Mouse (Mus musculus) kidney, embryonic 14.5 days (tissue): Measurements from ENCODE around the gene Tmem59. TPM values are rescaled to one million over a fixed set of nuclear protein-coding genes. Genes with fewer than 3 reads are reported as not detected.

Source experiments
- ATAC-seq: fragments of 200-750 bp; cut with Nextera tagmentation; 2 replicates; pipeline ENCODE4 v1.8.0; 2017; ENCODE audit warnings: moderate number of reproducible peaks, mild to moderate bottlenecking, moderate TSS enrichment, moderate library complexity; ENCODE audit not compliant: low FRiP score, low TSS enrichment
- H3K27ac ChIP-seq: fragments of 300-500 bp; sonication (generic); 2 replicates; pipeline ENCODE4 v1.5.1; 2014; ENCODE audit warnings: low read depth, mild to moderate bottlenecking, low read length, moderate library complexity, mixed read lengths
- H3K27me3 ChIP-seq: fragments of 300-500 bp; sonication (generic); 2 replicates; pipeline ENCODE4 v1.6.1; 2014; ENCODE audit warnings: mild to moderate bottlenecking, low read length; ENCODE audit not compliant: control insufficient read depth, insufficient read depth
- H3K36me3 ChIP-seq: fragments of 300-500 bp; sonication (generic); 2 replicates; pipeline ENCODE4 v1.6.1; 2014; ENCODE audit warnings: low read length, mixed read lengths; ENCODE audit not compliant: control insufficient read depth, insufficient read depth
- H3K4me1 ChIP-seq: fragments of 300-500 bp; sonication (generic); 2 replicates; pipeline ENCODE4 v1.6.1; 2014; ENCODE audit warnings: low read length, mixed read lengths; ENCODE audit not compliant: control insufficient read depth, insufficient read depth
- H3K4me2 ChIP-seq: fragments of 300-500 bp; sonication (generic); replicated peaks from 2 replicates; pipeline ENCODE4 v1.6.1; 2014; ENCODE audit warnings: low read depth, mild to moderate bottlenecking, low read length
- H3K4me3 ChIP-seq: fragments of 300-500 bp; sonication (generic); 2 replicates; pipeline ENCODE4 v1.5.1; 2014; ENCODE audit warnings: mild to moderate bottlenecking, low read length
- H3K9ac ChIP-seq: fragments of 300-500 bp; sonication (generic); 2 replicates; pipeline ENCODE4 v1.6.1; 2014; ENCODE audit warnings: low read depth, mild to moderate bottlenecking, low read length, moderate library complexity
- H3K9me3 ChIP-seq: fragments of 300-500 bp; sonication (generic); 2 replicates; pipeline ENCODE4 v1.6.1; 2016; ENCODE audit warnings: low read length; ENCODE audit not compliant: control insufficient read depth
- WGBS: fragments of 180-500 bp; shearing (Covaris S2); extraction: QIAGEN DNeasy Blood & Tissue Kit; methylation state at CpG from one replicate; pipeline ENCODE4 v1.1.7; 2014; 5-methylcytosine and 5-hydroxymethylcytosine counted together
- polyA plus RNA-seq: library from polyadenylated mRNA; unstranded; fragments of >200 nt; fragmentation: Nextera tagmentation; extraction: Ambion mirVana; gene quantifications from 2 replicates; pipeline ENCODE4 v1.2.1, GENCODE M21; 2014

Tmem59 gene
- polyA plus RNA-seq, 1 experiment from 2014 or later = 420 TPM

GRCm38 (mm10) chr4:107211936-107212335 lies 33.7 kb downstream of the Tmem59 start:
- Histone ChIP-seq H3K9ac (no peak overlapping the region), H3K4me1 (peaks cover 4% of the 10 kb centered on the region; the same call in 1 of the 2 replicates), H3K36me3 (no peaks in the 10 kb centered on the region; the same call in 1 of the 2 replicates), H3K4me3 (no peak overlapping the region), H3K9me3 (no peaks in the 10 kb centered on the region), H3K4me2 (no peak overlapping the region), H3K27me3 (no peaks in the 10 kb centered on the region), H3K27ac (no peak overlapping the region)
- no peak for ATAC-seq
- 87% methylated on average over 5 of the region's 5 CpGs for WGBS

- Histone ChIP-seq H3K4me3 (no peak overlapping the region), H3K9me3 (no peaks in the 10 kb centered on the region), H3K36me3 (no peaks in the 10 kb centered on the region; the same call in 1 of the 2 replicates), H3K27ac (no peak overlapping the region), H3K4me2 (no peak overlapping the region), H3K4me1 (peaks cover 4% of the 10 kb centered on the region; the same call in 1 of the 2 replicates), H3K9ac (no peak overlapping the region), H3K27me3 (no peaks in the 10 kb centered on the region)
- ATAC-seq = no peak
- 61% methylated on average over 12 of the region's 12 CpGs for WGBS
Measured at GRCm38 (mm10) chr4:107213279-107214011, 35.2 kb downstream of the Tmem59 start.

- Histone ChIP-seq H3K9ac (no peak overlapping the region), H3K27me3 (no peaks in the 10 kb centered on the region), H3K4me2 (no peak overlapping the region), H3K27ac (no peak overlapping the region), H3K4me1 (no peaks in the 10 kb centered on the region; the same call in 1 of the 2 replicates), H3K4me3 (no peak overlapping the region), H3K9me3 (no peaks in the 10 kb centered on the region), H3K36me3 (no peaks in the 10 kb centered on the region)
- no peak for ATAC-seq
- 88% methylated on average over 9 of the region's 9 CpGs for WGBS
Measured at GRCm38 (mm10) chr4:107217574-107217973, 39.4 kb downstream of the Tmem59 start.

GRCm38 (mm10) chr4:107221524-107221923 lies 43.3 kb downstream of the Tmem59 start:
- ATAC-seq = no peak
- Histone ChIP-seq H3K27ac (no peak overlapping the region), H3K4me3 (no peak overlapping the region), H3K9ac (no peak overlapping the region), H3K4me2 (no peak overlapping the region), H3K36me3 (no peaks in the 10 kb centered on the region), H3K4me1 (no peaks in the 10 kb centered on the region), H3K27me3 (no peaks in the 10 kb centered on the region), H3K9me3 (no peaks in the 10 kb centered on the region)
- WGBS = 92% methylated on average over 5 of the region's 5 CpGs

GRCm38 (mm10) chr4:107223225-107224204 lies 45.3 kb downstream of the Tmem59 start:
- no peaks in the 10 kb centered on the region for H3K36me3 ChIP-seq
- no peaks in the 10 kb centered on the region for H3K9me3 ChIP-seq
- H3K4me2 ChIP-seq = no peak overlapping the region
- no peak overlapping the region for H3K9ac ChIP-seq
- WGBS = 73% methylated on average over 11 of the region's 11 CpGs
- ATAC-seq = peak; percentile 32; the same call in 1 of the 2 replicates
- no peak overlapping the region for H3K27ac ChIP-seq
- H3K4me1 ChIP-seq = no peaks in the 10 kb centered on the region
- H3K4me3 ChIP-seq = no peak overlapping the region
- H3K27me3 ChIP-seq = no peaks in the 10 kb centered on the region

GRCm38 (mm10) chr4:107226313-107226712 lies 48.1 kb downstream of the Tmem59 start:
- ATAC-seq = no peak
- Histone ChIP-seq H3K36me3 (peaks cover under 1% of the 10 kb centered on the region; the same call in 1 of the 2 replicates), H3K9me3 (no peaks in the 10 kb centered on the region), H3K9ac (no peak overlapping the region), H3K4me1 (no peaks in the 10 kb centered on the region), H3K4me3 (no peak overlapping the region), H3K27me3 (no peaks in the 10 kb centered on the region), H3K27ac (no peak overlapping the region), H3K4me2 (no peak overlapping the region)
- 94% methylated on average over 2 of the region's 2 CpGs for WGBS

GRCm38 (mm10) chr4:107232219-107232618 lies 54.0 kb downstream of the Tmem59 start:
- no peak overlapping the region for H3K27ac ChIP-seq
- no peak for ATAC-seq
- WGBS = 60% methylated on average over 3 of the region's 3 CpGs

GRCm38 (mm10) chr4:107238253-107238652 lies 60.1 kb downstream of the Tmem59 start:
- Histone ChIP-seq H3K4me3 (no peak overlapping the region), H3K4me2 (no peak overlapping the region), H3K4me1 (no peaks in the 10 kb centered on the region), H3K36me3 (peaks cover 87% of the 10 kb centered on the region), H3K9me3 (no peaks in the 10 kb centered on the region), H3K27me3 (no peaks in the 10 kb centered on the region), H3K9ac (no peak overlapping the region), H3K27ac (no peak overlapping the region)
- ATAC-seq = no peak
- WGBS = 94% methylated on average over 2 of the region's 2 CpGs

More at GRCm38 (mm10) chr4:107232219-107232618, 54.0 kb downstream of the Tmem59 start:
- H3K9ac ChIP-seq = no peak overlapping the region
- peaks cover 53% of the 10 kb centered on the region for H3K36me3 ChIP-seq
- H3K4me3 ChIP-seq = no peak overlapping the region
- H3K27me3 ChIP-seq = no peaks in the 10 kb centered on the region
- H3K4me2 ChIP-seq = no peak overlapping the region
- H3K9me3 ChIP-seq = no peaks in the 10 kb centered on the region
- no peaks in the 10 kb centered on the region for H3K4me1 ChIP-seq
